Mouse (Mus musculus): ENCODE measurements around the gene Ano4.

Gene Ano4

DNA sequence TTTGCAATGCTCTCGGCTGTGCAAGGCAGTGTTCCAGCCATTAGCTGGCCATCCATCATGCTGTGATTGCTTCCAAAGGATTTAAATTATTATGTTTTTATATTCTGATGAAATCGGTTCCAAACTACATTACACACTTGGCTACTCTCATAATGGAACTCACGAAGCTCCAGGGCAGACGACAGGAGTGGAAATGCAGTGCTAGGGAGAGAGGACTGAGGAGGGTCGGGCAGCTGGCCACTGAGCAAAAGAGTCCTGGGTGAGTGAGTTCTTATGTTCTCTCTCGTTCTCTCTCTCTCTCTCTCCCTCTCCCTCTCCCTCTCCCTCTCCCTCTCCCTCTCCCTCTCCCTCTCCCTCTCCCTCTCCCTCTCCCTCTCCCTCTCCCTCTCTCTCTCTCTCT is 357.6 kb downstream of the Ano4 start:
- H3K36me3 ChIP-seq (ENCODE audit: insufficient read depth, low read length), result no peaks in the 10 kb centered on the region
- H3K4me1 ChIP-seq (replicated peaks; ENCODE audit: low read depth, low read length), result no peaks in the 10 kb centered on the region

DNA sequence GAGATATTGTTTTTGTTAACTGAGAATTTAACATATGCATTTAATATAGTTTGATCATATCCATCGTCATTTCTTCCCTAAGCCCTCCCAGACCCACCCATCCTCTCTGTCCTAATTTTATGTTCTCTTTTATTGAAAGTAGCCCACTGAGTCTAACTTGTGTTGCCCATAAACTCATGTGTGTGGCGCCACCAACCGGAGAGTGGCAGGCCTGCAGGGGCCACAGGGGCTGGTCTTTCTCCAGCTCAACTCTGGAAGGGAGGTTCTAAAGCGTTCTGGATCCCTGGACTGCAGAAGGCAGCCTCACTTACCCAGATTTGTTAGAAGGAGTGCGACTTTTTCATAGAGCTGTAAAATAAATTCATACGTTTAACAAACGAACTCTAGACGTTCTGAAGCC is 361.1 kb downstream of the Ano4 start:
- H3K4me1 ChIP-seq (replicated peaks; ENCODE audit: low read depth, low read length), result no peaks in the 10 kb centered on the region
- H3K27me3 ChIP-seq (ENCODE audit: insufficient read depth, low read length), result no peaks in the 10 kb centered on the region
- TF ChIP-seq POU5F1 (IDR thresholded peaks at IDR 0.05; ENCODE audit: borderline replicate concordance, low read length), result no peak
- TF ChIP-seq CTCF (conservative IDR thresholded peaks at IDR 0.05; ENCODE audit: low read length), result peak; percentile 55
- no peak for TF ChIP-seq NANOG (IDR thresholded peaks at IDR 0.05; ENCODE audit: borderline replicate concordance, low read length)
- H3K4me3 ChIP-seq (replicated peaks; ENCODE audit: low read length), result no peak overlapping the region
- H3K36me3 ChIP-seq (ENCODE audit: insufficient read depth, low read length), result no peaks in the 10 kb centered on the region
- no peaks in the 10 kb centered on the region for H3K9me3 ChIP-seq (ENCODE audit: low read length)

More for the DNA sequence above, 357.6 kb downstream of the Ano4 start:
- no peaks in the 10 kb centered on the region for H3K27me3 ChIP-seq (ENCODE audit: insufficient read depth, low read length)
- H3K4me3 ChIP-seq (replicated peaks; ENCODE audit: low read length), result no peak overlapping the region
- no peaks in the 10 kb centered on the region for H3K9me3 ChIP-seq (ENCODE audit: low read length)
- TF ChIP-seq CTCF (conservative IDR thresholded peaks at IDR 0.05; ENCODE audit: low read length) (no peak), NANOG (IDR thresholded peaks at IDR 0.05; ENCODE audit: borderline replicate concordance, low read length) (no peak), POU5F1 (IDR thresholded peaks at IDR 0.05; ENCODE audit: borderline replicate concordance, low read length) (no peak)

GRCm38 (mm10) chr10:88979451-88979850 is 365.1 kb downstream of the Ano4 start:
- H3K36me3 ChIP-seq (ENCODE audit: insufficient read depth, low read length), result no peaks in the 10 kb centered on the region
- peaks cover 5% of the 10 kb centered on the region for H3K9me3 ChIP-seq (ENCODE audit: low read length)
- H3K4me3 ChIP-seq (replicated peaks; ENCODE audit: low read length), result no peak overlapping the region
- no peaks in the 10 kb centered on the region for H3K4me1 ChIP-seq (replicated peaks; ENCODE audit: low read depth, low read length)
- TF ChIP-seq CTCF (conservative IDR thresholded peaks at IDR 0.05; ENCODE audit: low read length), result no peak
- TF ChIP-seq POU5F1 (IDR thresholded peaks at IDR 0.05; ENCODE audit: borderline replicate concordance, low read length), result no peak
- TF ChIP-seq NANOG (IDR thresholded peaks at IDR 0.05; ENCODE audit: borderline replicate concordance, low read length), result no peak
- H3K27me3 ChIP-seq (ENCODE audit: insufficient read depth, low read length), result no peaks in the 10 kb centered on the region

- no peaks in the 10 kb centered on the region for H3K27me3 ChIP-seq (ENCODE audit: insufficient read depth, low read length)
- no peak overlapping the region for H3K4me3 ChIP-seq (replicated peaks; ENCODE audit: low read length)
- H3K36me3 ChIP-seq (ENCODE audit: insufficient read depth, low read length), result no peaks in the 10 kb centered on the region
- TF ChIP-seq CTCF (conservative IDR thresholded peaks at IDR 0.05; ENCODE audit: low read length) (no peak), NANOG (IDR thresholded peaks at IDR 0.05; ENCODE audit: borderline replicate concordance, low read length) (no peak), POU5F1 (IDR thresholded peaks at IDR 0.05; ENCODE audit: borderline replicate concordance, low read length) (no peak)
- H3K9me3 ChIP-seq (ENCODE audit: low read length), result peaks cover 10% of the 10 kb centered on the region
- H3K4me1 ChIP-seq (replicated peaks; ENCODE audit: low read depth, low read length), result no peaks in the 10 kb centered on the region
Measured at GRCm38 (mm10) chr10:88978932-88979331, 365.6 kb downstream of the Ano4 start.

- H3K36me3 ChIP-seq (ENCODE audit: insufficient read depth, low read length), result no peaks in the 10 kb centered on the region
- no peaks in the 10 kb centered on the region for H3K27me3 ChIP-seq (ENCODE audit: insufficient read depth, low read length)
- peaks cover 58% of the 10 kb centered on the region for H3K9me3 ChIP-seq (ENCODE audit: low read length)
- TF ChIP-seq NANOG (IDR thresholded peaks at IDR 0.05; ENCODE audit: borderline replicate concordance, low read length) (no peak), POU5F1 (IDR thresholded peaks at IDR 0.05; ENCODE audit: borderline replicate concordance, low read length) (no peak), CTCF (conservative IDR thresholded peaks at IDR 0.05; ENCODE audit: low read length) (no peak)
- no peaks in the 10 kb centered on the region for H3K4me1 ChIP-seq (replicated peaks; ENCODE audit: low read depth, low read length)
- no peak overlapping the region for H3K4me3 ChIP-seq (replicated peaks; ENCODE audit: low read length)
Measured at GRCm38 (mm10) chr10:88970951-88971725, 373.4 kb downstream of the Ano4 start.

DNA sequence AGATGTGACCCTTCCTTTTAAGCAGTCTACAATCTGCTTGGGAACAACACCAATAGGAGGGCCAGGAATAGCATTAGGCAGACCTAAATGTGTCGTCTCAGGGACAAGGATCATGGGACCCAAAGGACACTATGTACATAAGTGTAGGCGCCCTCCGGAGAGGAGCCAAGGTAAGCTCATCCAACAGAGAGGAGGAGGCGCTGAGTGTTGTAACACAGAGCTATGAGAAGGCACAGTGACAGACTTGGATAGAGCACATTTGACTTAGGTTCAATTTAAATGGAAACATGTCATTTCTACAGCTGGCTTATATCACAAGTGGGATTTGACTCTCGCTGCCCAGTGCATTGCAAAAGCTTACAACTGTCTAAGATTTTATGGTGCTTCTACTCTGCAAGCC is 376.0 kb downstream of the Ano4 start:
- Histone ChIP-seq H3K4me1 (replicated peaks; ENCODE audit: low read depth, low read length) (no peaks in the 10 kb centered on the region), H3K4me3 (replicated peaks; ENCODE audit: low read length) (0 out of 2 replicates have a peak overlapping the region, but pooled peaks have one; percentile 7), H3K9me3 (ENCODE audit: low read length) (peaks cover 49% of the 10 kb centered on the region), H3K27me3 (ENCODE audit: insufficient read depth, low read length) (no peaks in the 10 kb centered on the region), H3K36me3 (ENCODE audit: insufficient read depth, low read length) (no peaks in the 10 kb centered on the region)
- TF ChIP-seq CTCF (conservative IDR thresholded peaks at IDR 0.05; ENCODE audit: low read length), result no peak

GRCm38 (mm10) chr10:88960791-88961190 is 383.8 kb downstream of the Ano4 start:
- Histone ChIP-seq H3K27me3 (ENCODE audit: insufficient read depth, low read length) (no peaks in the 10 kb centered on the region), H3K36me3 (ENCODE audit: insufficient read depth, low read length) (no peaks in the 10 kb centered on the region), H3K9me3 (ENCODE audit: low read length) (peaks cover 28% of the 10 kb centered on the region), H3K4me1 (replicated peaks; ENCODE audit: low read depth, low read length) (no peaks in the 10 kb centered on the region), H3K4me3 (replicated peaks; ENCODE audit: low read length) (no peak overlapping the region)
- no peak for TF ChIP-seq NANOG (IDR thresholded peaks at IDR 0.05; ENCODE audit: borderline replicate concordance, low read length)
- TF ChIP-seq POU5F1 (IDR thresholded peaks at IDR 0.05; ENCODE audit: borderline replicate concordance, low read length), result no peak
- no peak for TF ChIP-seq CTCF (conservative IDR thresholded peaks at IDR 0.05; ENCODE audit: low read length)

DNA sequence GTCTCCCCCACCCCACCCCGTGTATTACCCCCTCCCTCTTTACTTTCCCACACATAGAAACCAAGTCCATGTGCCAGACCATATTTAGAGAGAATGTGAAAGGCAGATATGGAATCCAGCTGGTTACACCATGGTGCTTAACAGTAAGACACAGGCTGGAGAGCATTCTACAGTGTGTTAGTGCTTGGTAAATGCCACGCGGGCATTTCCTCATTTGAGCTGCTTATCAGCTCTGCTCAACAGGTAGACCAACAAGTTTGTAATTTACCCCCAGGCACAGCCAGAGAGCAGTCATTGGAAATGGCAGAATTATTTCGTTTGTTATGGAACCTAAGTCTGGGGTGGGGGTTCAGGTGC is 394.3 kb downstream of the Ano4 start:
- TF ChIP-seq POU5F1 (IDR thresholded peaks at IDR 0.05; ENCODE audit: borderline replicate concordance, low read length) (no peak), CTCF (conservative IDR thresholded peaks at IDR 0.05; ENCODE audit: low read length) (no peak), NANOG (IDR thresholded peaks at IDR 0.05; ENCODE audit: borderline replicate concordance, low read length) (no peak)
- no peak overlapping the region for H3K4me3 ChIP-seq (replicated peaks; ENCODE audit: low read length)
- H3K4me1 ChIP-seq (replicated peaks; ENCODE audit: low read depth, low read length), result no peaks in the 10 kb centered on the region
- H3K9me3 ChIP-seq (ENCODE audit: low read length), result no peaks in the 10 kb centered on the region
- no peaks in the 10 kb centered on the region for H3K36me3 ChIP-seq (ENCODE audit: insufficient read depth, low read length)
- H3K27me3 ChIP-seq (ENCODE audit: insufficient read depth, low read length), result no peaks in the 10 kb centered on the region
